Mouse (Mus musculus) lung, embryonic 14.5 days (tissue): Measurements from ENCODE around the gene Fam49a. TPM values are rescaled to one million over a fixed set of nuclear protein-coding genes. Genes with fewer than 3 reads are reported as not detected.

ENCODE experiments used
- ATAC-seq: fragments of 200-750 bp; cut with Nextera tagmentation; 2 replicates; pipeline ENCODE4 v1.8.0; 2017; ENCODE audit warnings: mild to moderate bottlenecking, moderate TSS enrichment, moderate library complexity; ENCODE audit not compliant: insufficient read depth
- DNase-seq: peaks from one replicate; pipeline ENCODE4 v3.0.0-alpha.2; 2015
- H3K27ac ChIP-seq: fragments of 300-500 bp; sonication (generic); 2 replicates; pipeline ENCODE4 v1.5.1; 2014; ENCODE audit warnings: low read depth, mild to moderate bottlenecking, moderate library complexity
- H3K27me3 ChIP-seq: fragments of 300-500 bp; sonication (generic); 2 replicates; pipeline ENCODE4 v1.6.1; 2014; ENCODE audit warnings: low read length, control low read depth; ENCODE audit not compliant: insufficient read depth
- H3K36me3 ChIP-seq: fragments of 300-500 bp; sonication (generic); 2 replicates; pipeline ENCODE4 v1.6.1; 2014; ENCODE audit warnings: control low read depth; ENCODE audit not compliant: insufficient read depth
- H3K4me1 ChIP-seq: fragments of 300-500 bp; sonication (generic); 2 replicates; pipeline ENCODE4 v1.6.1; 2014; ENCODE audit warnings: antibody characterized with exemption, control low read depth; ENCODE audit not compliant: insufficient read depth
- H3K4me2 ChIP-seq: fragments of 300-500 bp; sonication (generic); 2 replicates; pipeline ENCODE4 v1.6.1; 2014; ENCODE audit warnings: mild to moderate bottlenecking
- H3K4me3 ChIP-seq: fragments of 300-500 bp; sonication (generic); 2 replicates; pipeline ENCODE4 v1.5.1; 2014; ENCODE audit warnings: low read depth, low read length
- H3K9ac ChIP-seq: fragments of 300-500 bp; sonication (generic); 2 replicates; pipeline ENCODE4 v1.6.1; 2014
- H3K9me3 ChIP-seq: fragments of 300-500 bp; sonication (generic); 2 replicates; pipeline ENCODE4 v1.6.1; 2016; ENCODE audit warnings: low read depth, low read length, control low read depth
- CTCF ChIP-seq: IDR thresholded peaks from 2 replicates; pipeline ENCODE4 v1.5.1; 2016; ENCODE audit warnings: antibody characterized with exemption, low read depth
- WGBS: fragments of 180-500 bp; shearing (Covaris S2); extraction: QIAGEN DNeasy Blood & Tissue Kit; methylation state at CpG from one replicate; pipeline ENCODE4 v1.1.7; 2014; 5-methylcytosine and 5-hydroxymethylcytosine counted together
- polyA plus RNA-seq: library from polyadenylated mRNA; unstranded; fragments of >200 nt; fragmentation: Nextera tagmentation; extraction: Ambion mirVana; gene quantifications from 2 replicates; pipeline ENCODE4 v1.2.1, GENCODE M21; 2014

Fam49a gene
- polyA plus RNA-seq, 1 experiment from 2014 or later: 14.9 TPM

- ATAC-seq: no peak
- H3K27ac ChIP-seq: no peak overlapping the region
- no peaks in the 10 kb centered on the region for H3K36me3 ChIP-seq
- H3K4me2 ChIP-seq: no peak overlapping the region
- no peaks in the 10 kb centered on the region for H3K27me3 ChIP-seq
- H3K9me3 ChIP-seq: no peaks in the 10 kb centered on the region
- TF ChIP-seq CTCF: no peak
- peaks cover 11% of the 10 kb centered on the region; the same call in 1 of the 2 replicates for H3K4me1 ChIP-seq
- WGBS: 41% methylated on average over 5 of the region's 5 CpGs
- no peak overlapping the region for H3K4me3 ChIP-seq
- no peak overlapping the region for H3K9ac ChIP-seq
- DNase-seq: no peak
These were observed 95.0 kb downstream of the Fam49a start for GRCm38 (mm10) chr12:12356946-12357345.

- Histone ChIP-seq H3K27ac (no peak overlapping the region), H3K27me3 (no peaks in the 10 kb centered on the region), H3K4me1 (0 out of 2 replicates have a peak, but pooled peaks cover 3% of the 10 kb centered on the region), H3K4me3 (no peak overlapping the region), H3K9me3 (no peaks in the 10 kb centered on the region), H3K36me3 (peaks cover 6% of the 10 kb centered on the region; the same call in 1 of the 2 replicates), H3K4me2 (no peak overlapping the region), H3K9ac (no peak overlapping the region)
- DNase-seq (no peak), ATAC-seq (no peak)
- 91% methylated on average over 5 of the region's 5 CpGs for WGBS
- no peak for TF ChIP-seq CTCF
These were observed 98.0 kb downstream of the Fam49a start for GRCm38 (mm10) chr12:12359923-12360322.

GRCm38 (mm10) chr12:12362371-12362770, 100.4 kb downstream of the Fam49a start:
- Histone ChIP-seq H3K27me3 (no peaks in the 10 kb centered on the region), H3K36me3 (peaks cover 6% of the 10 kb centered on the region; the same call in 1 of the 2 replicates), H3K4me1 (no peaks in the 10 kb centered on the region), H3K27ac (no peak overlapping the region), H3K9ac (no peak overlapping the region), H3K4me3 (no peak overlapping the region), H3K4me2 (no peak overlapping the region), H3K9me3 (no peaks in the 10 kb centered on the region)
- WGBS: 86% methylated on average over 10 of the region's 10 CpGs
- DNase-seq: no peak
- TF ChIP-seq CTCF: no peak
- ATAC-seq: no peak

- Histone ChIP-seq H3K9me3 (no peaks in the 10 kb centered on the region), H3K9ac (no peak overlapping the region), H3K4me3 (no peak overlapping the region), H3K36me3 (peaks cover 6% of the 10 kb centered on the region; the same call in 1 of the 2 replicates), H3K27ac (no peak overlapping the region), H3K4me1 (no peaks in the 10 kb centered on the region), H3K27me3 (no peaks in the 10 kb centered on the region), H3K4me2 (no peak overlapping the region)
- 77% methylated on average over 8 of the region's 8 CpGs for WGBS
- no peak for TF ChIP-seq CTCF
- DNase-seq (no peak), ATAC-seq (no peak)
These were observed 102.3 kb downstream of the Fam49a start for GRCm38 (mm10) chr12:12364201-12364600.

GRCm38 (mm10) chr12:12367423-12367822, 105.5 kb downstream of the Fam49a start:
- ATAC-seq (no peak), DNase-seq (no peak)
- Histone ChIP-seq H3K27ac (no peak overlapping the region), H3K4me1 (no peaks in the 10 kb centered on the region), H3K4me3 (no peak overlapping the region), H3K4me2 (no peak overlapping the region), H3K9me3 (no peaks in the 10 kb centered on the region), H3K27me3 (no peaks in the 10 kb centered on the region), H3K36me3 (peaks cover 5% of the 10 kb centered on the region; the same call in 1 of the 2 replicates), H3K9ac (no peak overlapping the region)
- 78% methylated on average over 5 of the region's 5 CpGs for WGBS
- no peak for TF ChIP-seq CTCF

- H3K27me3 ChIP-seq: no peaks in the 10 kb centered on the region
- H3K4me1 ChIP-seq: no peaks in the 10 kb centered on the region
- no peak for TF ChIP-seq CTCF
- 71% methylated on average over 11 of the region's 11 CpGs for WGBS
- H3K9ac ChIP-seq: no peak overlapping the region
- H3K36me3 ChIP-seq: no peaks in the 10 kb centered on the region
- no peak for ATAC-seq
- DNase-seq: no peak
- no peaks in the 10 kb centered on the region for H3K9me3 ChIP-seq
- H3K4me2 ChIP-seq: no peak overlapping the region
- H3K27ac ChIP-seq: no peak overlapping the region
- no peak overlapping the region for H3K4me3 ChIP-seq
These were observed 111.3 kb downstream of the Fam49a start for GRCm38 (mm10) chr12:12373111-12373862.

- no peak overlapping the region for H3K27ac ChIP-seq
- no peak overlapping the region for H3K4me3 ChIP-seq
- ATAC-seq: no peak
- no peaks in the 10 kb centered on the region for H3K27me3 ChIP-seq
- H3K9ac ChIP-seq: no peak overlapping the region
- H3K9me3 ChIP-seq: no peaks in the 10 kb centered on the region
- H3K4me2 ChIP-seq: no peak overlapping the region
- no peaks in the 10 kb centered on the region for H3K4me1 ChIP-seq
- 63% methylated on average over 2 of the region's 2 CpGs for WGBS
- DNase-seq: peak; percentile 72
- no peak for TF ChIP-seq CTCF
- H3K36me3 ChIP-seq: no peaks in the 10 kb centered on the region
These were observed 117.1 kb downstream of the Fam49a start for GRCm38 (mm10) chr12:12379056-12379455.
